Mouse (Mus musculus) ovary, adult 18-20 months (tissue): ENCODE measurements around the gene Rad51b.
A peak's percentile ranks its signal among the peaks of the same experiment; 100 is the strongest.

Source experiments
- DNase-seq: peaks from one replicate; pipeline ENCODE4 v3.0.0; 2022; ENCODE audit warnings: low spot score, mixed read lengths

Gene Rad51b

GRCm38 (mm10) chr12:79835521-79835920 lies 538.4 kb downstream of the Rad51b start:
- DNase-seq, result no peak

- peak; percentile 82 for DNase-seq
Measured at GRCm38 (mm10) chr12:79838181-79838961, 541.3 kb downstream of the Rad51b start.

GRCm38 (mm10) chr12:79839096-79839941 lies 542.2 kb downstream of the Rad51b start:
- no peak for DNase-seq

- DNase-seq, result no peak
Measured at GRCm38 (mm10) chr12:79840465-79840864, 543.4 kb downstream of the Rad51b start.

- DNase-seq, result no peak
Measured at GRCm38 (mm10) chr12:79841248-79841647, 544.2 kb downstream of the Rad51b start.

GRCm38 (mm10) chr12:79842319-79842718 lies 545.2 kb downstream of the Rad51b start:
- no peak for DNase-seq

- no peak for DNase-seq
Measured at GRCm38 (mm10) chr12:79843002-79843401, 545.9 kb downstream of the Rad51b start.

GRCm38 (mm10) chr12:79843496-79843895 lies 546.4 kb downstream of the Rad51b start:
- no peak for DNase-seq

GRCm38 (mm10) chr12:79846247-79847151 lies 549.4 kb downstream of the Rad51b start:
- DNase-seq, result no peak

- no peak for DNase-seq
Measured at GRCm38 (mm10) chr12:79848539-79848938, 551.5 kb downstream of the Rad51b start.

GRCm38 (mm10) chr12:79850021-79850420 lies 552.9 kb downstream of the Rad51b start:
- DNase-seq, result no peak

- DNase-seq, result no peak
Measured at GRCm38 (mm10) chr12:79851898-79852297, 554.8 kb downstream of the Rad51b start.

GRCm38 (mm10) chr12:79852606-79853005 lies 555.5 kb downstream of the Rad51b start:
- DNase-seq, result no peak

GRCm38 (mm10) chr12:79853901-79854490 lies 556.9 kb downstream of the Rad51b start:
- no peak for DNase-seq

- DNase-seq, result no peak
Measured at GRCm38 (mm10) chr12:79854507-79854906, 557.4 kb downstream of the Rad51b start.

GRCm38 (mm10) chr12:79856116-79856909 lies 559.2 kb downstream of the Rad51b start:
- peak; percentile 75 for DNase-seq

GRCm38 (mm10) chr12:79857704-79858103 lies 560.6 kb downstream of the Rad51b start:
- no peak for DNase-seq

GRCm38 (mm10) chr12:79858336-79858735 lies 561.3 kb downstream of the Rad51b start:
- DNase-seq, result no peak

- DNase-seq, result peak; percentile 93
Measured at GRCm38 (mm10) chr12:79859354-79860247, 562.5 kb downstream of the Rad51b start.

GRCm38 (mm10) chr12:79860248-79860555 lies 563.1 kb downstream of the Rad51b start:
- no peak for DNase-seq
